Mouse (Mus musculus): ENCODE results near the gene Cox20.
"Not testable (repeated sequence)": the region's sequence is repeated elsewhere in the genome, so short reads cannot be mapped to it uniquely, and the experiment has no call there.

The Cox20 gene

GRCm38 (mm10) chr1:178318389-178319184 lies at the start of gene Cox20:
TSS of gene Cox20 (plus strand) at chr1:178319130.
- peak; percentile 95 for DNase-seq

- DNase-seq, result no peak
Measured at GRCm38 (mm10) chr1:178270635-178271034, 48.3 kb upstream of the Cox20 start.

GRCm38 (mm10) chr1:178275174-178275730 lies 43.7 kb upstream of the Cox20 start:
- no peak for DNase-seq

- DNase-seq, result no peak
Measured at GRCm38 (mm10) chr1:178275738-178276053, 43.2 kb upstream of the Cox20 start.

GRCm38 (mm10) chr1:178276054-178276911 lies 42.6 kb upstream of the Cox20 start:
- DNase-seq, result peak; percentile 87

- DNase-seq, result not testable (repeated sequence)
Measured at GRCm38 (mm10) chr1:178283314-178283713, 35.6 kb upstream of the Cox20 start.

- no peak for DNase-seq
Measured at GRCm38 (mm10) chr1:178283946-178284720, 34.8 kb upstream of the Cox20 start.

- DNase-seq, result no peak
Measured at GRCm38 (mm10) chr1:178287601-178288176, 31.2 kb upstream of the Cox20 start.

GRCm38 (mm10) chr1:178291716-178292115 lies 27.2 kb upstream of the Cox20 start:
- DNase-seq, result no peak

GRCm38 (mm10) chr1:178294051-178294450 lies 24.9 kb upstream of the Cox20 start:
- DNase-seq, result no peak

GRCm38 (mm10) chr1:178301261-178301660 lies 17.7 kb upstream of the Cox20 start:
- not testable (repeated sequence) for DNase-seq

- peak; percentile 83 for DNase-seq
Measured at GRCm38 (mm10) chr1:178303425-178303824, 15.5 kb upstream of the Cox20 start.

GRCm38 (mm10) chr1:178309487-178309886 lies 9.4 kb upstream of the Cox20 start:
- no peak for DNase-seq

GRCm38 (mm10) chr1:178310128-178310527 lies 8.8 kb upstream of the Cox20 start:
- no peak for DNase-seq

- DNase-seq, result no peak
Measured at GRCm38 (mm10) chr1:178313039-178313597, 5.8 kb upstream of the Cox20 start.

GRCm38 (mm10) chr1:178314236-178314635 lies 4.7 kb upstream of the Cox20 start:
- DNase-seq, result no peak

GRCm38 (mm10) chr1:178317275-178318001 lies 1.5 kb upstream of the Cox20 start:
- DNase-seq, result no peak

GRCm38 (mm10) chr1:178318002-178318388 lies 935 bp upstream of the Cox20 start:
- DNase-seq, result no peak

GRCm38 (mm10) chr1:178319295-178320037 lies 536 bp downstream of the Cox20 start:
- peak; percentile 33 for DNase-seq

- DNase-seq, result no peak
Measured at GRCm38 (mm10) chr1:178320038-178320722, 1.2 kb downstream of the Cox20 start.
